Mouse (Mus musculus) bone marrow, adult 2 months (tissue): ENCODE results near the gene Mterf4.

Source experiments
- CTCF ChIP-seq: fragments of 200-500 bp; IDR thresholded peaks from 2 replicates; pipeline ENCODE4 v1.5.1; 2011; ENCODE audit warnings: low read length, control low read depth; ENCODE audit not compliant: control insufficient read depth, insufficient read depth
- POLR2A ChIP-seq: fragments of 200-500 bp; IDR thresholded peaks from 2 replicates; pipeline ENCODE4 v1.6.1; 2011; ENCODE audit warnings: low read depth, mild to moderate bottlenecking, control low read depth, low read length, borderline replicate concordance; ENCODE audit not compliant: control insufficient read depth

- TF ChIP-seq CTCF (no peak), POLR2A (no peak)
These were observed 16.0 kb downstream of the Mterf4 start for GRCm38 (mm10) chr1:93289678-93290214.
